Mouse (Mus musculus): ENCODE data around the gene Trmt44. TPM values are rescaled to one million over a fixed set of nuclear protein-coding genes. Genes with fewer than 3 reads are reported as not detected.
A peak's percentile ranks its signal among the peaks of the same experiment; 100 is the strongest.
"Not testable (repeated sequence)": the region's sequence is repeated elsewhere in the genome, so short reads cannot be mapped to it uniquely, and the experiment has no call there.

Trmt44 gene
- polyA plus RNA-seq, 1 experiment = 4.8 TPM

DNA sequence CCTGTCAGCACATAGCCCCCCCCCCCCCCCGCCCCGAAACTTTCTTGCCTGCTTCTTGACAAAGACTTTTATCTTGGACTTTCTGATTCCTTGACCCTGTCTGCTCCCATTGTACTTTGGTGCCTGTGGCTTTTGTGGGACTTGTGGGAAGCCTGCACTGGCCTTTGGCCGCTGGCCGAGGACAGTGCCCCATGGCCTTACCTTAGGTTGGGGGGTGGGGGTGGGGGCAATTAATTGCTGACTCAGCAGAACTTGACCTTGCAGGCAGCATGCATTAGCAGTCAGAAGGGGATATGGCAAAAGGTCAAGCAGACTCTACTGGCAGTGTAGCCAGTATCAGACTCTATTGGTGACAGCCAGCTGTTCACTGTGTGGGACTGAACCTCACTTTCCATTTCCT is 16.6 kb upstream of the Trmt44 start:
- peaks cover 8% of the 10 kb centered on the region for H3K36me3 ChIP-seq (ENCODE audit: control insufficient read depth, insufficient read depth, low read length)

GRCm38 (mm10) chr5:35584259-35584658 is 9.4 kb upstream of the Trmt44 start:
- not testable (repeated sequence) for H3K4me3 ChIP-seq (ENCODE audit: control insufficient read depth, low read depth, low read length); H3K4me1 ChIP-seq (ENCODE audit: control insufficient read depth, insufficient read depth, low read length); H3K27me3 ChIP-seq (ENCODE audit: control insufficient read depth, insufficient read depth, low read length); H3K36me3 ChIP-seq (ENCODE audit: control insufficient read depth, insufficient read depth, low read length); H3K27ac ChIP-seq (ENCODE audit: control insufficient read depth, insufficient read depth, low read depth, low read length)

More for the DNA sequence above, 16.6 kb upstream of the Trmt44 start:
- Histone ChIP-seq H3K27ac (ENCODE audit: control insufficient read depth, insufficient read depth, low read depth, low read length) (no peak overlapping the region), H3K4me3 (ENCODE audit: control insufficient read depth, low read depth, low read length) (no peak overlapping the region), H3K4me1 (ENCODE audit: control insufficient read depth, insufficient read depth, low read length) (no peaks in the 10 kb centered on the region; the same call in 1 of the 2 replicates), H3K27me3 (ENCODE audit: control insufficient read depth, insufficient read depth, low read length) (no peaks in the 10 kb centered on the region)
- TF ChIP-seq CTCF (IDR thresholded peaks at IDR 0.05; ENCODE audit: control insufficient read depth, insufficient read depth, insufficient replicate concordance, low read depth, low read length) (no peak), POLR2A (IDR thresholded peaks at IDR 0.05; ENCODE audit: control insufficient read depth, low read depth, low read length) (no peak)

- H3K27ac ChIP-seq (ENCODE audit: control insufficient read depth, insufficient read depth, low read depth, low read length) = peak overlapping the region; percentile 70
- TF ChIP-seq CTCF (IDR thresholded peaks at IDR 0.05; ENCODE audit: control insufficient read depth, insufficient read depth, insufficient replicate concordance, low read depth, low read length) (no peak), POLR2A (IDR thresholded peaks at IDR 0.05; ENCODE audit: control insufficient read depth, low read depth, low read length) (no peak)
- peak overlapping the region; percentile 95 for H3K4me3 ChIP-seq (ENCODE audit: control insufficient read depth, low read depth, low read length)
- no peaks in the 10 kb centered on the region for H3K27me3 ChIP-seq (ENCODE audit: control insufficient read depth, insufficient read depth, low read length)
- H3K36me3 ChIP-seq (ENCODE audit: control insufficient read depth, insufficient read depth, low read length) = peaks cover 2% of the 10 kb centered on the region
- peaks cover 6% of the 10 kb centered on the region for H3K4me1 ChIP-seq (ENCODE audit: control insufficient read depth, insufficient read depth, low read length)
These were observed 8.4 kb upstream of the Trmt44 start for GRCm38 (mm10) chr5:35583221-35583783.

DNA sequence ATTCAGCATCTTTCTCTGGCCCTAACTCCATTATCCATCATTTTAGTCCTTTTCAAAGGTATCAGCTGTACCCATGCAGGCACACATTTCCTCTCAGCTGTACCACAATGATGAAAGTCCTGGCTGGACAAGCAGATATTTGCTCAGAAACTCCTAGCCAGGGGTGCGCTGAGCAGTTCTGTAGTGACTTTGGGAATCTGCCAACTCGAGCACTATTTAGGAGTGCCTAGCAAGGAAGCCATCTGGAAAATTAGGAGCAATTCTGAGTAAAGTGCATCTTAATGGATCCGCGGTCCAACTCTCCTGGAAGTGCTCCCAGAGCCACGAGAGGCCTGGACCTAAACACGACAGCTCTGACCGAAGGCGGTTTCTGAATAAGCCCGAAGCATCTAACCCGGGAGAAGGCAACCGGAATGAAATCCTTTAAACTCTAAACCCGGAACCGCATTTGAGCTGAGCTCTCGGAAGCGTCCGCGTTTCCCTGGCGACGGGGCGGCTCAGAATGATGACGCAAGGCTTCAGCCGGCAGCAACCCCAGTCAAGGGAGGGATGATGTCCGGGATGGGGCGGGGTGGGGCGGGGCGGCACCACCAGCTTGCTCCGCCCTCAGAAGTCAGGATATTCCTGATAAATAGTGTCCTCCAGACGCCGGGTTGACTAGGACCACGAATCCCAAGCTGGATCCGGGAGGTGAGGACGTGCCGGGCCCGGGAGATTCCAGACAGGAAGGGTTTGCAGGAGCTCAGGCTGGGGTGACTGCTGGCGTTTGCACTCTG is 7.8 kb upstream of the Trmt44 start, which contains the start of gene Acox3:
TSS of gene Acox3 (plus strand) at position 596 of the 776 bp plus-strand sequence.
- Histone ChIP-seq H3K36me3 (ENCODE audit: control insufficient read depth, insufficient read depth, low read length) (peaks cover 2% of the 10 kb centered on the region; the same call in 1 of the 2 replicates), H3K4me1 (ENCODE audit: control insufficient read depth, insufficient read depth, low read length) (peaks cover 6% of the 10 kb centered on the region), H3K4me3 (ENCODE audit: control insufficient read depth, low read depth, low read length) (peak within 1 kb of the TSS; percentile 95), H3K27me3 (ENCODE audit: control insufficient read depth, insufficient read depth, low read length) (no peaks in the 10 kb centered on the region), H3K27ac (ENCODE audit: control insufficient read depth, insufficient read depth, low read depth, low read length) (peak within 1 kb of the TSS; percentile 70)
- TF ChIP-seq CTCF (IDR thresholded peaks at IDR 0.05; ENCODE audit: control insufficient read depth, insufficient read depth, insufficient replicate concordance, low read depth, low read length) = no peak
- TF ChIP-seq POLR2A (IDR thresholded peaks at IDR 0.05; ENCODE audit: control insufficient read depth, low read depth, low read length) = peak; percentile 61

- no peaks in the 10 kb centered on the region for H3K27me3 ChIP-seq (ENCODE audit: control insufficient read depth, insufficient read depth, low read length)
- H3K4me1 ChIP-seq (ENCODE audit: control insufficient read depth, insufficient read depth, low read length) = peaks cover 6% of the 10 kb centered on the region
- no peak overlapping the region for H3K27ac ChIP-seq (ENCODE audit: control insufficient read depth, insufficient read depth, low read depth, low read length)
- no peaks in the 10 kb centered on the region for H3K36me3 ChIP-seq (ENCODE audit: control insufficient read depth, insufficient read depth, low read length)
- TF ChIP-seq CTCF (IDR thresholded peaks at IDR 0.05; ENCODE audit: control insufficient read depth, insufficient read depth, insufficient replicate concordance, low read depth, low read length) (no peak), POLR2A (IDR thresholded peaks at IDR 0.05; ENCODE audit: control insufficient read depth, low read depth, low read length) (no peak)
- H3K4me3 ChIP-seq (ENCODE audit: control insufficient read depth, low read depth, low read length) = no peak overlapping the region
These were observed 5.5 kb upstream of the Trmt44 start for GRCm38 (mm10) chr5:35580156-35580922.

GRCm38 (mm10) chr5:35579247-35579893 is 4.5 kb upstream of the Trmt44 start:
- Histone ChIP-seq H3K27me3 (ENCODE audit: control insufficient read depth, insufficient read depth, low read length) (no peaks in the 10 kb centered on the region), H3K36me3 (ENCODE audit: control insufficient read depth, insufficient read depth, low read length) (no peaks in the 10 kb centered on the region), H3K4me3 (ENCODE audit: control insufficient read depth, low read depth, low read length) (no peak overlapping the region), H3K4me1 (ENCODE audit: control insufficient read depth, insufficient read depth, low read length) (peaks cover 6% of the 10 kb centered on the region), H3K27ac (ENCODE audit: control insufficient read depth, insufficient read depth, low read depth, low read length) (no peak overlapping the region)
- TF ChIP-seq CTCF (IDR thresholded peaks at IDR 0.05; ENCODE audit: control insufficient read depth, insufficient read depth, insufficient replicate concordance, low read depth, low read length) (no peak), POLR2A (IDR thresholded peaks at IDR 0.05; ENCODE audit: control insufficient read depth, low read depth, low read length) (no peak)

GRCm38 (mm10) chr5:35578411-35578810 is 3.5 kb upstream of the Trmt44 start:
- H3K4me1 ChIP-seq (ENCODE audit: control insufficient read depth, insufficient read depth, low read length) = peaks cover 7% of the 10 kb centered on the region
- no peak overlapping the region for H3K27ac ChIP-seq (ENCODE audit: control insufficient read depth, insufficient read depth, low read depth, low read length)
- no peaks in the 10 kb centered on the region for H3K36me3 ChIP-seq (ENCODE audit: control insufficient read depth, insufficient read depth, low read length)
- TF ChIP-seq CTCF (IDR thresholded peaks at IDR 0.05; ENCODE audit: control insufficient read depth, insufficient read depth, insufficient replicate concordance, low read depth, low read length) = no peak
- TF ChIP-seq POLR2A (IDR thresholded peaks at IDR 0.05; ENCODE audit: control insufficient read depth, low read depth, low read length) = no peak
- H3K27me3 ChIP-seq (ENCODE audit: control insufficient read depth, insufficient read depth, low read length) = no peaks in the 10 kb centered on the region
- no peak overlapping the region for H3K4me3 ChIP-seq (ENCODE audit: control insufficient read depth, low read depth, low read length)
